Mouse (Mus musculus) liver, postnatal 0 days (tissue): ENCODE results near the gene Sav1.

ENCODE experiments used
- CTCF ChIP-seq: sonication (generic); IDR thresholded peaks from 2 replicates; pipeline ENCODE4 v1.5.1; 2016; ENCODE audit warnings: antibody characterized with exemption, low read depth
- EP300 ChIP-seq: IDR thresholded peaks from 2 replicates; pipeline ENCODE4 v1.6.1; 2016; ENCODE audit warnings: antibody characterized with exemption, low read depth, mild to moderate bottlenecking

- no peak for TF ChIP-seq CTCF
- TF ChIP-seq EP300 = no peak
These were observed 11.6 kb upstream of the Sav1 start for GRCm38 (mm10) chr12:69998186-69998983.
